Mouse (Mus musculus) left cerebral cortex, adult 6 months (tissue): ENCODE data around the gene Supt20. TPM values are rescaled to one million over a fixed set of nuclear protein-coding genes. Genes with fewer than 3 reads are reported as not detected.

Experiments used
- long read RNA-seq, 2 experiments: library from polyadenylated mRNA; unstranded; transcript quantifications; one replicate each; pipeline ENCODE4 v2.0.0; 2019 to 2020
- polyA plus RNA-seq: library from polyadenylated mRNA; unstranded; fragments of <200 nt; fragmentation: Nextera tagmentation; gene quantifications from 2 replicates; pipeline ENCODE4 v1.2.3, GENCODE M21; 2021

Gene Supt20
- 10.9 and 12.3 TPM in 2 replicates for polyA plus RNA-seq
- long read RNA-seq, experiment 1, partial matches to known transcripts: 29 of 98 reads
- long read RNA-seq, experiment 1, other reads (novel, unspliced or antisense): 67 of 98 reads
- long read RNA-seq, experiment 2, partial matches to known transcripts: 6 of 11 reads
- long read RNA-seq, experiment 2, other reads (novel, unspliced or antisense): 4 of 11 reads

DNA sequence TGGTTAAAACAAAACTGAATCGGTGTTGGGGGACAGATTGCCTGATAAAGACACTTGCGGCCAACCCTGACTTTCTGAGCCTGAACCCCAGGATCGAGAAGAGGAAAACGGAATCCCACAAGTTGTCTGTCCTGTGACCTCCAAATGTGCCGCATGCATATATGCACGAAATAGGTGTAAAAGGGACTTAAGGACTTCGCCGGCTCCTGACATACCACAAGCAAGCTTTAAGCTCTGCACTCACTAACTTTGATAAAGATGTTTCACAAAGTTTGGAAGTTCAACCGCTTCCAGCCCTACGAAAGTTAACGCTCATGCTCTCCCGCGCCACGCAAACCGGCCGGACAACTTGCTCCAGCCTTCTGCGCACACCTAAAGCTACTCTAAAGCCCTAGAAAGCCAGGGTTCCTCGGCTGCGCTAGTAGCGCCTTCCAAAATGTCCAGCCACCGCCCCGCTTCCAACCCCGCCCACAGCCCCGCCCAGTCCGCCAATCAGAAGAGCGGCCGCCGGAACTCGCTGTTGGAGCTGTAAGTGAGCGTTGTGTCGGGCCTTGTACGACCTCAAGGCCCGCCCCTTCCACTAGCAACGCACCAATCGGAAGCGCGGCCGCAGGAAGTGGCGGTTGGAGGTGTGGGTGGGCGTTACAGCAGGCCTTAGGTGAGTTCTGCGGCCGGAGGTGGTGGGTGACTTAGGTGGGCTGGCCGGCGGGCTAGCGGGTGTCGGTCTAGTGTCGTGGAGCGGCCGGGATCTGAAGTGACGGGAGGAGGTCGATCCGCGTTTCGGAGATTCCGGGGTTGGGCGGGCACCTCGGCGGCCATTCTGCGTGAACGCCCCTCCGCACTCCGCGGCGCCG is at the start of gene Supt20:
Gene Supt20 (plus strand): TSS at position 606 of the 854 bp plus-strand sequence.

DNA sequence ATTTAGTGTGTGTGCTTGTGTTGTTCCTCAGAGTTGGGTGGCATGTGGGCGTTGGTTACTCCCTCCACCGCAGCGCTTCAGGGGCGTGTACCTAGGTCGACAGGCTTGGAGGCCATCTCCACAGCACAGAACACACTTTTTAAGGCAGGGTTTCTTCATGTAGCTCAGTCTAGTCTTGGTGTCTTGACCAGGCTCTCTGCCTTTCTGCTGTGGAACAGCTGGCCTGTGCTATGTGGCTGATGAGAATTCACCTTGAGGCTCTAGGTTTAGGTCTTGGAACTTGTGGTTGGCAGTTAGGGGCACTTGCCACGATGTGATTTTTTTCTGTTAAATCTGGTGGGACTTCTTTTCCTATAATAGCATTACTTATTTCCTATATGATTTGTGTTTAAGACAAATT is 21.6 kb downstream of the Supt20 start, which contains the start of gene Gm21958:
Gene Gm21958 (minus strand): TSS at position 101 of the 400 bp plus-strand sequence.

DNA sequence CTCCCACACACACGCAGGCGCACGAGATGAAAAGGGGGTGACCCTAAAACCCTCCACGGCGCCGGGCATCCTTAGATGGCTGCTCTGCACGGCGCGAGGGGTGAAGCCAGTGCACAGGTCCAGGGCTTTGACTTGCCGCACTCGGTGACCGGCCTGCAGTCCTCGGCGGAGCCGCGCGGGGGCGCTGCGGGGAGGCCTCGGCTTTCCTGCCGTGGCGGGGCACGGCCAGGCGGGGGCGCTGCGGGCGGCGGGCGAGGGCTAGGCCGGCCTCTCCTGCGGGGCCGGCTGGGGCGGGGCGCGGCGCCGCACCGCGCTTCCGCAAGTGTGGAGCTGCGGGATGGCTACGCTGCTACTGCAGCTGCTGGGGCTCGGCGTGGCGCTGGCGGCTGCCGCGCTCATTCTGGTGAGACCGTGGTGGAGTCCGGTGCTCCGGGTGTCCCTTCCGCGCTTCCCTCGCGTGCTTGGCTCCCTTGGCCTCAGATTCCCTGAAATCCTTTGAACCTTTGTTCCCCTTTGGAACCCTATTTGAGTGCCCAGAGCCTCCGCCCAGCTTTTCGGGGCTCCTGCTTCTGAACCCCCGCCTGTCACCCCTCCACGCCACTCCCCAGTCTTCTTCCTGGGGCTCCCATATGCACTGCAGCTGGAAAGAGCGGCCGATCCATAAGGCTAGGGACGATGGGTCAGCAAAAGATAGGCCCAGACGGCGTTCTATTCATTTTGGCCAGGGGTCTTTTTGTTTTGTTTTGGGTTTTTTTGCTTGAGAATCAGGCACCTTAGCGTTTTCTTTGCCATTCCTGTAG is 42.8 kb downstream of the Supt20 start, which contains the start of the genes Exosc8 and Alg5:
Gene Exosc8 (minus strand): TSS at position 147 of the 800 bp plus-strand sequence.
Gene Alg5 (plus strand): TSS at position 293 of the 800 bp plus-strand sequence.

DNA sequence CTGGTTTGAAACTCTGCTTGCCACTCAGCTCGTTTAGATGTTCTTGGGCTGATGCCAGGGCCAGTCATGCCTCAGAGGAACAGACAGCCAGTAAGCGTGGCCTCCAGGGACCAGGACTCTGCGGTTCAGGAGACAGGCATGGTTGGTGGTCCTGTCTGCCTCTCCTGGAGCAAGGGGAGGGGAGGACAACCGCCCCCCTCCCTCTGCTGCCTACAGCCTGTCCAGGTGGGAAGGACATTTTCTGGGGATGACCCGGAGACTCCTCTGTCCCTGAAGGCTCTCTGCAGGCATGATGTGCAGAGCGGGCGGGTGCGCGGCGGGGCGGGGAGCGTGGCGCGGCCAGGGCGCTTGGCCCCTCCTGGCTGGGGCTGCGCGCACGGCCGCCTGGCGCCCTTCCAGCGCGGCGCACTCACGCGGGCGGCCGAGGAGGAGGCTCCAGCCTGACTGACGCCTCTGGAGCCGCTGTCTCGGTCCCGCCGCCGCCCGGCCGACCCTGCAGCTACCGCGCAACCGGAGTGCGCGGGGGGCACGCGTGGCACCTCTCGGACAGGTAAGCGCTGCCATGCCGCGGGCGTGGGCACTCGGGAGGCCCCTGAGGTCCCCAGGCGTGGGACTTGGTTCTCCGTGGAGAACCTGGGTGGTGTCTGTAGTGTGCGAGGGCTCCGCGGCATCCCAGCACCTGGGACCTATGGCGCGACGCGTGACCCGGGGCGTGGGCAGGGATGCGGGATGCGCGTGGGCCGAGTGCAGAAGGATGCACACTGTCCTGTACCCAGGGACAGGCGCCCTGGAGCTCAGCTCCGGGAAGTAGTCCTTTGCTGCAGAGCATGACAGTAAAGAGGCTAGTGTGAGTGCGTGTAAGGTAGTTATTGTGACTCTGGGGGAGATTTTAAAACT is 62.8 kb downstream of the Supt20 start, which contains the start of gene Smad9:
Gene Smad9 (plus strand): TSS at position 438 of the 897 bp plus-strand sequence.

Other genes with a start within 250 kb of the Supt20 start
- not detected in 2 replicates for gene Gm21958, start 21.5 kb downstream of the Supt20 start, polyA plus RNA-seq
- gene Exosc8, start 42.6 kb downstream of the Supt20 start, polyA plus RNA-seq: 25.9 and 30.1 TPM in 2 replicates
- 37.1 and 41.3 TPM in 2 replicates for gene Alg5, start 42.7 kb downstream of the Supt20 start, polyA plus RNA-seq
- 2.5 and 2.6 TPM in 2 replicates for gene Smad9, start 62.8 kb downstream of the Supt20 start, polyA plus RNA-seq
- 4.9 and 37.4 TPM in 2 replicates for gene Rfxap, start 115.0 kb downstream of the Supt20 start, polyA plus RNA-seq
- 1.8 and 2.5 TPM in 2 replicates for gene Sertm1, start 223.1 kb downstream of the Supt20 start, polyA plus RNA-seq